Comparison of ENCODE assay signal across 22 mouse cellular contexts in genomic region chr4:150545775-150546174, GRCm38 (mm10).
DNase-seq lines count a peak whose midpoint lies in the region; ATAC-seq and TF ChIP-seq lines count a peak whose summit lies in the region.
"Had no signal": no experiment of that assay in that cellular context is flagged by ENCODE, and none has a peak within 500 bp of the region (broad histone marks: within the 10 kb centered on the region; RNA-seq: fewer than 3 reads in every experiment).

No protein-coding gene starts in this region.

- ATAC-seq in hindbrain, embryonic 13.5 days (ENCODE audit: low FRiP score): no peak
- no peak for ATAC-seq in hindbrain, embryonic 14.5 days (ENCODE audit: low FRiP score)
- ATAC-seq: forebrain, embryonic 15.5 days; hindbrain, postnatal 0 days had no signal

- peak overlapping the region; percentile 80 for H3K27ac ChIP-seq in gastrocnemius, adult 2 months
- H3K27ac ChIP-seq in hindbrain, embryonic 13.5 days: peak overlapping the region; percentile 4; the same call in 1 of the 2 replicates
- no peak overlapping the region for H3K27ac ChIP-seq in hindbrain, embryonic 14.5 days
- H3K27ac ChIP-seq: forebrain, embryonic 10.5 days; forebrain, embryonic 15.5 days had no signal

- no peak overlapping the region for H3K4me3 ChIP-seq in gastrocnemius, adult 2 months
- no peak overlapping the region for H3K4me3 ChIP-seq in hindbrain, embryonic 13.5 days
- H3K4me3 ChIP-seq in hindbrain, embryonic 14.5 days (replicated peaks; ENCODE audit: low read length): no peak overlapping the region
- H3K4me3 ChIP-seq: embryonic facial prominence, embryonic 15.5 days; forebrain, embryonic 10.5 days; forebrain, embryonic 15.5 days; heart, embryonic 12.5 days had no signal

- peaks cover 25% of the 10 kb centered on the region for H3K4me1 ChIP-seq in hindbrain, embryonic 13.5 days (replicated peaks)
- H3K4me1 ChIP-seq in hindbrain, embryonic 14.5 days (replicated peaks; ENCODE audit: control insufficient read depth, insufficient read depth, low read length): 0 out of 2 replicates have a peak, but pooled peaks cover 1% of the 10 kb centered on the region
- H3K4me1 ChIP-seq: forebrain, embryonic 10.5 days had no signal

- intact Hi-C loops in gastrocnemius, adult 2 months (cut with DNase I): no loop called here

- DNase-seq in gastrocnemius, adult 2 months: no peak
- DNase-seq in gastrocnemius, postnatal 4 days (ENCODE audit: low spot score in 2 of 2): no peak
- DNase-seq in hindbrain, embryonic 14.5 days (ENCODE audit: low spot score): no peak
- DNase-seq in lung, postnatal 36 days: peak; percentile 11
- DNase-seq in lung, postnatal 14 days: no peak
- no peak for DNase-seq in right cerebral cortex, postnatal 10 days (ENCODE audit: low spot score in 2 of 2)
- DNase-seq: adrenal gland, adult 8-10 months; adrenal gland, postnatal 36 days; B cell, adult 2 months; cerebellum, adult 11 months; cerebellum, adult 8-10 months; cerebellum, postnatal 14 days; embryo, embryonic 11 days; gastrocnemius, postnatal 10 days; heart, postnatal 10 days had no signal

- H3K36me3 ChIP-seq in hindbrain, embryonic 13.5 days: peaks cover 28% of the 10 kb centered on the region
- peaks cover 17% of the 10 kb centered on the region for H3K36me3 ChIP-seq in hindbrain, embryonic 14.5 days (replicated peaks; ENCODE audit: control insufficient read depth, insufficient read depth)

- TF ChIP-seq CTCF in gastrocnemius, adult 2 months (IDR thresholded peaks at IDR 0.05): no peak

- 92% methylated on average over 7 of the region's 7 CpGs for WGBS in hindbrain, embryonic 13.5 days
- WGBS in hindbrain, embryonic 14.5 days: 93% methylated on average over 7 of the region's 7 CpGs

- no peak overlapping the region for H3K4me2 ChIP-seq in hindbrain, embryonic 13.5 days
- no peak overlapping the region for H3K4me2 ChIP-seq in hindbrain, embryonic 14.5 days (replicated peaks)
- H3K4me2 ChIP-seq: embryonic facial prominence, embryonic 15.5 days; forebrain, embryonic 15.5 days; heart, embryonic 12.5 days had no signal

- H3K9ac ChIP-seq in hindbrain, embryonic 13.5 days: no peak overlapping the region
- H3K9ac ChIP-seq in hindbrain, embryonic 14.5 days: no peak overlapping the region
- H3K9ac ChIP-seq: embryonic facial prominence, embryonic 15.5 days; forebrain, embryonic 15.5 days; heart, embryonic 12.5 days had no signal

- H3K9me3 ChIP-seq in hindbrain, embryonic 13.5 days: no peaks in the 10 kb centered on the region
- H3K9me3 ChIP-seq in hindbrain, embryonic 14.5 days (ENCODE audit: control insufficient read depth, low read length): no peaks in the 10 kb centered on the region
- H3K9me3 ChIP-seq: embryonic facial prominence, embryonic 15.5 days; forebrain, embryonic 10.5 days; forebrain, embryonic 15.5 days; G1E; heart, embryonic 12.5 days had no signal

- H3K27me3 ChIP-seq in hindbrain, embryonic 13.5 days: no peaks in the 10 kb centered on the region
- no peaks in the 10 kb centered on the region for H3K27me3 ChIP-seq in hindbrain, embryonic 14.5 days (ENCODE audit: control insufficient read depth, insufficient read depth, low read length)
- H3K27me3 ChIP-seq: embryonic facial prominence, embryonic 15.5 days; forebrain, embryonic 15.5 days; heart, embryonic 12.5 days had no signal
